Mouse (Mus musculus) gastrocnemius, postnatal 25 days (tissue): Measurements from ENCODE around the gene Vac14. TPM values are rescaled to one million over a fixed set of nuclear protein-coding genes. Genes with fewer than 3 reads are reported as not detected.
A peak's percentile ranks its signal among the peaks of the same experiment; 100 is the strongest.

Experiments used
- DNase-seq: peaks from one replicate; pipeline ENCODE4 v3.0.0; 2022
- long read RNA-seq, 2 experiments: library from polyadenylated mRNA; stranded (forward); transcript quantifications; one replicate each; pipeline ENCODE4 v2.0.0; 2021
- total RNA-seq, 2 experiments: library from RNA; stranded (reverse); gene quantifications; 1 replicate in 1 of 2; 2 replicates in 1 of 2; pipeline ENCODE4 v1.2.3; 2021

Vac14 gene
- total RNA-seq: 10 to 100 TPM; 15.4 to 16.2 TPM
- long read RNA-seq, experiment 1, transcript Vac14-201 (19 exons, 3,069 nt): major isoform, 7 of 169 reads
- long read RNA-seq, experiment 1, partial matches to known transcripts: 2 of 169 reads
- long read RNA-seq, experiment 1, other reads (novel, unspliced or antisense): 160 of 169 reads
- long read RNA-seq, experiment 2, transcript Vac14-201 (19 exons, 3,069 nt): major isoform, 12 of 96 reads
- long read RNA-seq, experiment 2, partial matches to known transcripts: 0 of 96 reads
- long read RNA-seq, experiment 2, other reads (novel, unspliced or antisense): 84 of 96 reads

DNA sequence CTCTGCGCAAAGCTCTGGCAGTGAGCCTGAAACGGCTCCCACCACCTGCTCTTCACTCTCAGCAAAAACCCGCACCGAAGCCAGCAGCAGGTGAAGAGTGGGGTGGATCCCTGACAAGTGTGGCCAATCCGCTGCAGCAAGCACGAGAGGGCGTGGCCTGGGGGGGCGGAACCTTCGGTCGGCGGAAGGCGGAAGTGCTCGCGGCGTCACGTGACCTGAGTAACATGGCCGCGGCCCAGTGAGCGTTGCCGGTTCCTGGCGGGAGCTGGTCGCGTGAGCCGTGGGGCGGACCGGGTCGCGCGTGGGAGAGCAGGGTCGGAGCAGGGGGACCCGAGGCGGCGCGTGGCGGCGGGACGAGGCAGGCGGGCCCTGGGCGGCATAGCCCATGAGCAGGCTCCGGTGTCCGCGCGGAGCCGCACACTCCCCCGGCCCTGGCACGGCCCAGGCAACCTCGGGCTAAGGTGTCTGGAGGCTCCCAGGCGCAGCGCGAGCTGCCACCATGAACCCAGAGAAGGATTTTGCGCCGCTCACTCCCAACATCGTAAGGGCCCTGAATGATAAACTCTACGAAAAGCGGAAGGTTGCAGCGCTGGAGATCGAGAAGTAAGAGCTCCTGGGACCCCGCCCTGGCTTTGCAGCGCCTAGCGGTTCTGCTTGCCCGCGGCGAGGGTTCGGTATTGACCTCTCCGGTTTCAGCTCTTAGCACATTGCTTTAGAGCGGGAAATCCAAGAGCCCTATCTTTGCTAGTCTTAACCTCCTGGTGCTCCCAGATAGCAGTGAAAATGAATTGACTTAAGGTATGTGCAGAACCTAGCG, at the start of gene Vac14:
Gene Vac14 (plus strand): TSS at position 195 of the 817 bp plus-strand sequence.
- DNase-seq: peak; percentile 95

DNA sequence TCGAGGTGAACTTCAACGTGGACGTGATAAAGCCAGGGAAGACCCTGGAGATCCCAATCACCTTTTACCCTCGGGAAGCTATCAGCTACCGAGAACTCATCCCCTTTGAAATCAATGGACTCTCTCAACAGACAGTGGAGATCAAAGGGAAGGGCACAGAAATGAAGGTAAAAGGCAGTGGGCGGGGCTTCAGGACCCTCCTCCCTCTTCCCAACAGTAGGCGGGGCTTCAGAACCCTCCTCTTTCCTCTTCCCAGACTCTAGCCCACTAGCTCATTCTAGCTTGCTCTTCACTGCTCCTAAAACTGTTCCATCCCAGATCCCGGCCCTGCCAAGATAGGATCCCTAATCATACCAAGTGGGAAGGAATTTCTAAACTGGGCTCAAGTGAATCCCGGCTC, 25.7 kb upstream of the Vac14 start:
- DNase-seq: no peak

DNA sequence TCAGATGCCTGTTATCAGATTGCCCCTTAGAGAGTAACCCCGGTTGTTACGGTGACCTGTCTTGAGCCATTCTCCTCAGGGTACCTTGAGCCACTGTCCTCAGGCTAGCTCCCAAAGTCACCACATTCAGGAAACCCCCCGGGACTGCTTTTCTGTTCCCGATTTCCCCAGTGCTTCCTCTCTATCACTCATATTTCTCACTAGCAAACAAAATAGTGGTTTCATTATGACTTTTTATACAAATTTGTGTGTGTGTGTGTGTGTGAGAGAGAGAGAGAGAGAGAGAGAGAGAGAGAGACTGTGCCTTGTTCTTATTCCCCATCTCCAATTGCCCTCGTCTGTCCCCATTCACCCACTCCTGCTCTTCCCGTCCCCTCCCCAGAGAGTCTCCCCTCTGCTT, 24.2 kb upstream of the Vac14 start:
- no peak for DNase-seq

DNA sequence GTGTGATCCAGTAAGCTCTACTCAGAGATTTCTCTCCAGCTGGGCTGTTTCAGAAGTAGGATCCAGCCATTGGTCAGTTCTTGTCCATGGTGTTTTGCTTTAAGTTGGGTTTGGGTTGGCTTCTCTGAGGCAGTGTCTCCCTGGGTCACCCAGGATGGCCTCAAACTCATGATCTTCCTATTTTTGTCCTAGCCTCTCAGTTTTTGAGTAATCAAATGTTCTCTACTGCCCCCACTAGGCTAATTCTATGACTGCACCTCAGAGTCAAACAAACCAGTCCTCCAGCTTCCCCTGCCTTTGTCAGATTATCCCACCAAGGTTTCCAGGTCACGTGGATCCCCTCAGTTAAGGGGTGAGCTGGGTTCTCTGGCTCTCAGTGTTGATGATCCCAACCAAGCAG, 13.8 kb upstream of the Vac14 start:
- no peak for DNase-seq

DNA sequence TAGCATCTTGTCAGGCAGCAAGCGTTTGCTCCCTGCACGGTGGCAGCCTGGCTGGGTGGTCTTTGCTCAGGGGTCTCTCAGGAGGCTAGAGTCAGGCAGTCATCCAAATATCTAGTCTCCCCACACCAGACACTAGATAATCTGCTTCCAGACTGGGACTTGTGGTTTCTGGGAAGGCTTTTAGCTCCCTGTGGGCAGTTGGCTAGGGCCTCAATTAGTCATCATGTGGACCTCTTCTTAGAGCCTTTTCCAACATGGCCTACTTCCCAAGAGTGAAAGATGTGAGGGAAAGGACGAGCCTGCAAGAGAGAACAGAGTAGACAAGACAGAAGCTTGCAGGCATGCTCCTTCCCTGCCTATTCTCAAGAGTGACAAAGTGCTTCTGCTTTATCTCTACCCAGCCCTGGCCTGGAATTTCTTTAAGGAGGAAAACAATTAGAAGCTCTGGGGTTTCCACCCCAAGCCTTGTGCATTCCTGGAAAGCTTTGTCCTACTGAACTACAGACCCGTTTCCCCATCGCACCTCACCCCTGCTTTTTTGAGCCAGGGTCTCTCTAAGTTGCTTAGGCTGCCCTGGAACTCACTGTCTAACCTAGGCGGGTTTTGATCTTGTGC, 12.9 kb upstream of the Vac14 start:
- no peak for DNase-seq

DNA sequence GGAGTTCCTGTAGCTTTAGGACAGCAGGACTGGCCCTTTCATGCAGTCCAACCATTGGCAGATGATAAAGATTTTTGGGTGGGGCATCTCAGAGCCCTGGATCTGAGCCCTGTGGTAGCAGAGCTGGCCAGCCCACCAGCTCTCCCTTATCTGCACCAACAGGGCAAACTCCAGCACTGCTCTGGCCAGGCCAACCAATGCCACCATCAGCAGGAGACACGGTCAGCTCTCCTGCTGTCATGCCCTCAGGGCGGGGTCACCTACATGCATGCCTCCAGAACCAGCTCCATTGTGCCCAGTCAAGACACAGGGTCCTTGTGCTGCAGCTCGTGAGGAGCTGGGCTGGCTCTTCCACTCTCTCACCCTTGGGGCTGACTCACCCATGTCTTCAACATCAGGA, 2.7 kb upstream of the Vac14 start:
- no peak for DNase-seq

DNA sequence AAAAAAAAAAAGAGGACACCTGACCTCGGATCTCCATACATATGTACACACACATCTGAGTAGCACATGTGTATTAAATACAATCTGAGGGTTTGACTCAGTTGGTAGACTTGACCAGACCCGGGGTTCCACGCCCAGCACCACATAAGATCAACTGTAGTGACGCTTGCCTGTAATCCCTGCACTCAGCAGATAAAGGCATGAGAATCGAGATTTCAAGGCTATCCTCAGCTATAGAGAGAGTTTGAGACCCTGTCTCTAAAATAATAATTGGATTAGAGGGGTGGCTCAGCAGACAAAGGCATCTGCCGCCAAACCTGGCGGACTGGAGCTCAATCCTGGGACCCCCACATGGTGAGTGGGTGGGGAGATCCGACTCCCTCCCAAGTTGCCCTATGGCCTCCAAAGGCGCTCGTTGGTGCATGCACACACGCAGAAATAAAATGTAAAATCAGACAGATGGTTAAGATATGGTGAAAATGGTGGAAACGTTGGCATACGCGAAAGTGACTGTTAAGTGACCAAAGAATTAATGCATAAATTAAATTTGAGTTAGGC, 505 bp upstream of the Vac14 start:
- no peak for DNase-seq

DNA sequence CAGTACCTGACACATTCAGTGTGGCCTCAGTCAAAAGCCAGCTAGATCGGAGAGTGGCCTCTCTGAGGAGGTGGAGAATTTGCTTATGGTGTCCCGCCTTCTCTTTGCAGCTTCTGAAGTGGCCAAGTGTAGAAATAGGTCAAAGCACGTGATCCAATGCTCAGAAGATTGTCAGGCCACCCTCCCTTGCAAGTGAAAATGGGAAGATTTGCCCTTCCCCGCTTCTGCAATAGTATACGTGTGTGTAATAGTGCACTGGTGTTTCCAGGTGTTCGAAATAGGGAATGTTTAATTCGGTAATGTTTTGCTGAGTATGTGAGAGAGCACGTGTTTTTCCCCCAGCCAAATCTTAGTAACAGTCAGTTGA, 806 bp downstream of the Vac14 start:
- no peak for DNase-seq

DNA sequence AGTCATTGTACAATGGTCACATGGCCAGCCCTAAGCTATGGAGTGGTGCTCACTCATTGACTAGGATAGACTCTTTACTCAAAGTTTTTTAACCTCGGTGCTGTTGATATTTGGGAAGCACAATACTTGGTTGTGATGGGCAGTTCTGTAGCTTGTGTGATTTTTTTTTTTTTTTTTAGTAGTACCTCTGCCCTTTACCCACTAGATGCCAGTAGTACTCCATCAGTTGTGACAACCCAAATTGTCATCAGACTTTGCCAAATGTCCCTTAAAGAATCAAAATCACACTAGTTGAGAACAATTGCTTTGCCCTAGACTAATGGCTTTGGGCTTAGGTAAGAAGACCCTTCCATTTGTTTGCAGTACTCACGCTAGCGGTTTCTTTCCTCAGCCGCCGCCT, 1.5 kb downstream of the Vac14 start:
- no peak for DNase-seq

DNA sequence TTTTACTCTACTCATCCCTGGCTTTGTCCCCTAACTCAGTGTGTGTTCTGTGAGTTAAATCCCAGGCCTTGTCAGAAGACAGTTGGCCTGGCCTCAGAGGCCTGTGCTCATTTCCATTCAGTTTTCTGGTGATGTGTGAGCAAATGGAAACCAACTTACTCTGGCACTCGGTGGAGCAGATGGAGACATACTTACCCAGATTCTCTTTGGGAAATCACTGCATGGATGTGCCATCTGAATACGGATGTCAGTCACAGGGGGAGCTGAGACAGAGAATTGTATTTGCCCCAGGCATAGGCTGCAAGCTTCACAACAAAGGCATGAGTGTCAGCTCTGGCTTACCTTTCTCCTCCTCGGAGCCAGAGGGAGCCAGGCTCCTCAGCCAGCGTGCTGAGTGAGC, 8.0 kb downstream of the Vac14 start:
- no peak for DNase-seq

DNA sequence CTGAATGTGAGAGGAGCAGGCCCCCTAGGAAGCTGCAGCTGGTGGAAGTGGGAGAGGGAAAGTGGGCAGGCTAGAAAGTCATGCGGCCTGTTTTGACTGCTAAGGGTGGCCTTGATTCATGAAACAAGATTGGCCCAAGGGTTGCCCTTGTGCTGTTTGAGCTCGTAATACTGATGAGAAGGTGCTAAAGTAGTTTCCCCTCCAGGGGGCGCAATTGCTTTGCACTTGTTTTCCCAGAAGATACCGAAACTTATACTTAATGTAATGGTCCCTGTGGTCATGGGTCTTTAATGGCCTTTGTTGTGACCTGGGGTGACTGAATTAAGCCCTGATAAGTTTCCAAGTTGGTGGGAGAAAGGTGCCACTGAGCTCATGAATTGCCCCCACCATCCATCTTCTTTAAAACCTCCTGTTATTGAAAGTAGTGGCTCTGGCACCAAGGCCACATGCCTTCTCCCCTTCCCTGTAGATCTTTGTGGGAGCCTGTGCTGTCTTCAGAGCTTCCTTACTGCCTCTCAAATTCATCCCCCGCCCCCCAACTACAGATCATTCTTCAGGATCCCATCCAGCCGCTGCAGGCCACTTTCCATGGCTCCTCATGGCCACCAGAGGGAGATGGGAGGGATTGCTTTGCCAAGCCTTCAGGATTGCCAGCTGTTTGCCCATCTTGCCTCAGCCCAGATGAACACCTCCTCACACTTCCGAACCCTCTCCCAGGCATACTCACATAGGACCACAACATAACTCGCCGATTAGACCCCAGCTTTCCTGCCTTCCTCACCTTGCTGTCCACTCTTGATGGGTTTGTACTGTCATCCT, 11.1 kb downstream of the Vac14 start:
- no peak for DNase-seq

DNA sequence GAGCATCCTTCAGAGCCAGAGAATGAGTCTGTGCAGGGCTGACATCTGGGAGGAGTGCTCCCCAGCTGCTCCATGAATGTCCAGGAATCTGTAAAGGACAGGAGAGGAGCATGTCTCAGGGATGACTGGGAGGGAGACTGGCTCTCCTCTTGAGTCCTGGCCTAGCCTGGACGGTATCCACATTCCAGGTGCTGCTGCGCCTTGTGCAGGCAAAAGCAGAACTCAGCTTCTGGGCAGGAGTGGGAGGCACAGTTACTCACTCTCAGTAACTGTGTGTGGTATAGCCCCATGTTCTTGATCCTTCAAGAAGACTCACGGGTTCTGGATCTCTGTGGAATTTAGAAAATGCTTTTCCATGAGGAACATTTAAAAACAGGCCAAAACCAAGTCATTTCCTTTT, 11.7 kb downstream of the Vac14 start:
- DNase-seq: no peak

DNA sequence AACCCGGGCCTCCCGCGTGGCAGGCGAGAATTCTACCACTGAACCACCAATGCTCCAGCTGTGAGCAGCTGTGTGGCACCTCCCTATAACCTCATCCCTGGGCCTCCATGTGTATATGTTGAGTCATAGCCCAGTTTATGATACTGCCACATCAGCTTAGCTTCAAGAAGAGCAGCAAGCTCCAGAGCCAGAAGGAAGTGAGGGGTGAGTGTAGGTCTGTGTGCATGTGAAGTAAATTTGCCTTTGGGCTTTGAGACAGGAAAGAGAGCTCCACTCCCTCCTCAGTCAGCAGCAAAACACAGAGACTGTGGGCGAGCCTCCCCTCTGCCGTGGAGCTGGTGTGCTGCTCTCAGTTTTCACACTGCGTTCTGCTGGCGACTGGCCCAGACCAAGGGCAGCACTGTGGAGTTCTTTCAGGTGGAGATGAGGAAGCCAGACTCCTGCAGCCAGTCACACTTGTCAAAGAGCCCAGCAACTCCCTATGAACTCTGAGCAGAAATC, 12.2 kb downstream of the Vac14 start:
- DNase-seq: peak; percentile 72

DNA sequence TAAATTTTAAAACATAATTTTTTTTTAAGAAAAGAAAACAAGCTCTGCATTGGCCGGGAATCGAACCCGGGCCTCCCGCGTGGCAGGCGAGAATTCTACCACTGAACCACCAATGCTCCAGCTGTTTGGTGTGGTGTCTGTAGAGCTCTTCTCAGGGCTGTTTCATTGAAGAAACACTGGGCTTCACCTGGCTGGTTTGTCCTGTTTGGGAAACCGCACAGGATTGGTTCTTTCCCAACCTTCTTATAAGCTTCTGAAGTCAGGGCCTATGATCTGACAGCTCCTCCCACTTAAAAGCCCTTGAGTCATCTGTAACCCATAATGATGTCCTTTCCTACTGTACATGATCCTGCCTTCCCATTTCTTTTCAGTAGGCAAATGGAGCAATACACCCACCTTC, 12.8 kb downstream of the Vac14 start:
- no peak for DNase-seq

DNA sequence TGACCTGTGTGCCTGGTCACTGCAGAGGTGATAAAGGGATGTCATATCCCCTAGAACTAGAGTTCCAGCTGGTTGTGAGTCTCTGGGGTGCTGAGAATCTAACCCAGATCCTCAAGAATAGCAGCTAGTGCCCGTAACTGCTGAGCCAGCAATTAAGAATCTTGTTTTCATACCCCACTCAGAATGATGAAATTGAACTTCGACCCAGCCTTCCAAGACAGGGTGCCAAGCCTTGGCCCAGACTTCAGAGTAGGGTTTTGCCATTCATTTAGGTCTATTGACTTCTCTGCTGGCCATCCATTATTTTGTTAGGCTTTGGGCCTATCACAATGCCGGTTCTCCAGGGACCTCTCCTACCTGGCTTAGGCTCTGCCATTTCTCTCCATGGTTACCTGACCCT, 15.4 kb downstream of the Vac14 start:
- no peak for DNase-seq

DNA sequence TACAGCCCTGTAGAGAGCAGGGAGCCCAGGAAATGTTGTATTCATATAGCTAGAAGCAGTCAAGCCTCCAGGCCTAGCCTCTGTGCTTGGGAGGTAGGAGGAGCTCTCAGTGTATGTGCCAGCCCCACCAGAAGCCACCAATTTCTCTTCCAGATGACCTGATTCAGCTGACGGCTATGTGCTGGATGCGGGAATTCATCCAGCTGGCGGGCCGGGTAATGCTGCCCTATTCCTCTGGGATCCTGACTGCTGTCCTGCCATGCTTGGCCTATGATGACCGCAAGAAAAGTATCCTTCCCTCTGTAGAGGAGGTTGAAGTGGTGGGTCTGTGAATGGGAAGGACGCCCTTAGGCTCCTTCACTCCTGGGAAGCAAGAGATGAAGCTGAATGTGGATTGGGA, 17.8 kb downstream of the Vac14 start:
- DNase-seq: peak; percentile 39

DNA sequence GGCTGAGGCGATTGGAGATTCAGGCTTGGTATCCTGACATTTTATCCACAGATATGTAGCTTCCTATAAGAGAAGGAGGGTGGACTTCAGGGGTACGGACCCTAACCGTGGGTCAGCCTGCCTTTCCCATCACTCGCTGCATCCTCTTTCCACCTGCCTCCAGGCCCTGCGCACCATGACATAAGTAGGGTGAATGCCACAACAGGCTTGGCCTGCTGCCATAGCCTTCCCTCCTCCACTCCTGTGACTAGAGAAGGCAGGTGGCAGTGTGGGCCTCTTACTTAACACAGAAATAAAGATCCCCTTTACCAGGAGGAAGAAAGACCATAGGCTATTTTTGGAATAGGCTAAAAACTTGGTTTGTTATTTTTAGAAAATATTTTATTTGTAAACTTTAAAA, 23.9 kb downstream of the Vac14 start:
- DNase-seq: no peak

DNA sequence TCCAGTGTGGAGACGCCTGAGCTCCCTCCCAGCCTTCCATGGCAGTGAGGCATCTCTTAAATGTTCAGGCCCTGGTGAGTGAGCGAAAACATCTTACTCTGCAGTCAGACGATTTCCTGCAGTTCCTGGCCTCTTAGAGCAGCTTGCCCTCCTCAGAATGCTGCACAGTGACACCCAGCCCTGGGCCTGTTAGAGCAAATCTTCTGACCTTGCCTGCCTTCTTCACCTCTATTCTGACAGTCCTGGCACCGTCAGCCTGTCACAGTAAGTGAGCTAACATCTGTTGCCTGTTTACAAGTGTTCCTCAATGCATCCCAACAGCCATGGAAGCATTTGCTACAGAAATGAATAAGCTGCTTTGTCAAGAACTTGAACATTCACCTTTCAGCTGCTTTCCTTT, 24.8 kb downstream of the Vac14 start:
- DNase-seq: no peak

DNA sequence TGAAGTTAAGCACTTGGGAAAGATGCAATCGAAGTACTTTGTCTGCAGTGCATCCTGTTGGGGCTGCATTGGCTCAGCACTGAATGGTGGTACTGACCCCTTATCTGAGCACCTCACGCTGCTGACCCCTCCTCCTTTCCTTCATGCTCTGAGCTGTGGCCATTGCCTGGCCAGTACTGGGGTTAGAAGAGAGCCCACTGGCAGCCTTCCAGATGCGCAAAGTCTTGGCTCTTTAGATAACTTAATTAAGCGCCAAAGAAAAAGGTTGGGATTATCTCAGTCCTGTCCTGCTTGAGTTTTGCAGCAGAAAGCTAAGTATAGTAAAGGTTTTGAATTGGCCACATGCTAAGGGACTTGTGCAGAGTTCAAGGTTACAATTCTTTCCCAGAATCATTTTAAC, 26.0 kb downstream of the Vac14 start:
- DNase-seq: no peak

DNA sequence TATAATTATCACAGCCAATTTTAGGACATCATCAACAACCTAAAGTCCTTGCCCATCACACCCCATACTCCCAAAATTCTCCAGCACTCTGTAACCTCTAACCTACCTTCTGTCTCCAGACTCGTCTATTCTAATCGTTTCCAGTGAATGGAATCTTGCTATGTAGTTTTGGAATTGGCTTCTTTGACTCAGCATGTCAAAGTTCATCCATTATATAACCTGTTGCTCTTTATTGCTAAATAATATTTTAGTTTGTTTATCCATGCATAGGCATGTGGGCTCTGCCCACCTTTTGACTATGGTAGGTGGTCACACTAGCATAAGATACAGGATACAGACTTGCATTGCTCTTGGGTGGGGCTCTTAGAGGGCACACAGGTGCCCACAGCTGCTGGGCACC, 26.5 kb downstream of the Vac14 start:
- DNase-seq: no peak

DNA sequence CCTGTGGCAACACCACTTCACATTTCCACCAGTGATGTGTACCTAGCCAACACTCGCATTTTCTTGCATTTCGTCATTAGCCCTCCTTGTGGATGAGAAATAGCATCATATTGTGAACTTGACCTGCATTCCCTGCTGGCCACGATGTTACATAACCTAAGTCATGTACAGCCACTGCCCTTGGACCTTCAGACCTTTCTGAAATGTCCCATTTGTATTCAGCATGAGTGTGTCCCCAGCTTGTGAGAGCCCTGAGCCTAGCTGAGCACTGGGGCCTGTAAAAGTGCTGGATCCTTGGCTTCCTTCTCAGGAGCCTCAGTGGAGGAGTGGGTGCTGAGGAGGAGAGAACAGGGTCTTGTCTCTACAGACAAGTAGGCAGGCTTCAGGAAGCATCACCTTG, 27.0 kb downstream of the Vac14 start:
- DNase-seq: no peak

DNA sequence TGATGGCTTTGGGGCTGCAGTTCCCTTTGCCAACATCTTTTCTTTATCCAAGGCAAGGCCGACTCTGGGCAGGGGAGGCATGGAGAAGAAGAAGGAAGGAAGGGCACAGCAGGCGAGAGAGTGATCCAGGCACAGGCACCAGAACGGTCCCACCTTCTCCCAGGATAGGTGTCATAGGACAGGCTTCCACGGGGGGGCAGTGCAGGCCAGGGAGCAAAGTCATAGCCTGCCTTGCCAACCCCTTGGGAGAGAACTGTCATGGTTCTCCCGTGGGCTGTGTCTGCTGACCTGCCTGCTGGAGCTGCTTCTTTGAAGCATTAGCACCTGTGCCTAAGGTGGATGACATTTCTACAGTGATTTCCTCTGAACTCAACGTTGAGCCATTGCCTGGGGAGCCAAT, 27.7 kb downstream of the Vac14 start:
- peak; percentile 68 for DNase-seq
